Mouse (Mus musculus) hindbrain, postnatal 0 days (tissue): Measurements from ENCODE around the gene Vamp3. TPM values are rescaled to one million over a fixed set of nuclear protein-coding genes. Genes with fewer than 3 reads are reported as not detected.
A peak's percentile ranks its signal among the peaks of the same experiment; 100 is the strongest.

ENCODE experiments used
- ATAC-seq: fragments of 200-750 bp; cut with Nextera tagmentation; 2 replicates; pipeline ENCODE4 v1.8.0; 2017; ENCODE audit warnings: mild to moderate bottlenecking, moderate TSS enrichment, moderate library complexity
- DNase-seq: peaks from one replicate; pipeline ENCODE4 v3.0.0-alpha.2; 2015; ENCODE audit warnings: low spot score
- H3K27ac ChIP-seq: fragments of 300-500 bp; sonication (generic); 2 replicates; pipeline ENCODE4 v1.5.1; 2014; ENCODE audit warnings: mild to moderate bottlenecking
- H3K27me3 ChIP-seq: fragments of 300-500 bp; sonication (generic); 2 replicates; pipeline ENCODE4 v1.6.1; 2014; ENCODE audit warnings: low read length, mixed read lengths; ENCODE audit not compliant: insufficient read depth
- H3K36me3 ChIP-seq: fragments of 300-500 bp; sonication (generic); 2 replicates; pipeline ENCODE4 v1.6.1; 2014; ENCODE audit warnings: low read length, mixed read lengths; ENCODE audit not compliant: insufficient read depth
- H3K4me1 ChIP-seq: fragments of 300-500 bp; sonication (generic); 2 replicates; pipeline ENCODE4 v1.6.1; 2014; ENCODE audit warnings: antibody characterized with exemption, low read length, mixed read lengths; ENCODE audit not compliant: insufficient read depth
- H3K4me2 ChIP-seq: fragments of 300-500 bp; sonication (generic); 2 replicates; pipeline ENCODE4 v1.6.1; 2014; ENCODE audit warnings: low read depth, mild to moderate bottlenecking, low read length, moderate library complexity, mixed read lengths
- H3K4me3 ChIP-seq: fragments of 300-500 bp; sonication (generic); 2 replicates; pipeline ENCODE4 v1.5.1; 2014; ENCODE audit warnings: low read length
- H3K9ac ChIP-seq: fragments of 300-500 bp; sonication (generic); replicated peaks from 2 replicates; pipeline ENCODE4 v1.6.1; 2014; ENCODE audit warnings: mild to moderate bottlenecking, low read length, moderate library complexity, mixed read lengths
- H3K9me3 ChIP-seq: fragments of 300-500 bp; sonication (generic); 2 replicates; pipeline ENCODE4 v1.6.1; 2016; ENCODE audit warnings: low read length, mixed read lengths
- CTCF ChIP-seq: IDR thresholded peaks from 2 replicates; pipeline ENCODE4 v1.5.1; 2016; ENCODE audit warnings: antibody characterized with exemption, control low read depth, low read depth
- WGBS: fragments of 180-500 bp; shearing (Covaris S2); extraction: QIAGEN DNeasy Blood & Tissue Kit; methylation state at CpG from one replicate; pipeline ENCODE4 v1.1.7; 2014; 5-methylcytosine and 5-hydroxymethylcytosine counted together
- polyA plus RNA-seq: library from polyadenylated mRNA; unstranded; fragments of >200 nt; fragmentation: Nextera tagmentation; extraction: Ambion mirVana; gene quantifications from 2 replicates; pipeline ENCODE4 v1.2.1, GENCODE M21; 2015
- total RNA-seq: library from RNA; depleted of rRNA; stranded (reverse); fragments of >200 nt; gene quantifications from 2 replicates; pipeline ENCODE4 v1.2.3, GENCODE M21; 2014

Gene Vamp3
- total and polyA plus RNA-seq, 2 experiments from 2014 or later: 34.2 to 56.3 TPM

GRCm38 (mm10) chr4:151096334-151097103, 38.8 kb upstream of the Vamp3 start:
- no peak overlapping the region for H3K27ac ChIP-seq
- H3K27me3 ChIP-seq: no peaks in the 10 kb centered on the region
- no peak overlapping the region for H3K9ac ChIP-seq
- WGBS: 72% methylated on average over 18 of the region's 18 CpGs
- H3K4me1 ChIP-seq: peaks cover 5% of the 10 kb centered on the region; the same call in 1 of the 2 replicates
- no peaks in the 10 kb centered on the region for H3K9me3 ChIP-seq
- no peak for ATAC-seq
- H3K4me2 ChIP-seq: no peak overlapping the region
- H3K36me3 ChIP-seq: no peaks in the 10 kb centered on the region
- TF ChIP-seq CTCF: no peak
- H3K4me3 ChIP-seq: no peak overlapping the region
- DNase-seq: no peak

GRCm38 (mm10) chr4:151095207-151095606, 37.4 kb upstream of the Vamp3 start:
- WGBS: 24% methylated on average over 2 of the region's 2 CpGs
- Histone ChIP-seq H3K9me3 (no peaks in the 10 kb centered on the region), H3K9ac (no peak overlapping the region), H3K4me3 (no peak overlapping the region), H3K27me3 (no peaks in the 10 kb centered on the region), H3K27ac (0 out of 2 replicates have a peak overlapping the region, but pooled peaks have one; percentile 11), H3K4me2 (no peak overlapping the region), H3K4me1 (no peaks in the 10 kb centered on the region; the same call in 1 of the 2 replicates), H3K36me3 (no peaks in the 10 kb centered on the region)
- ATAC-seq: peak; percentile 61; the same call in 1 of the 2 replicates
- DNase-seq: peak; percentile 79
- peak; percentile 82 for TF ChIP-seq CTCF

- 84% methylated on average over 7 of the region's 7 CpGs for WGBS
- Histone ChIP-seq H3K27me3 (no peaks in the 10 kb centered on the region), H3K27ac (peak within 1 kb of the TSS; percentile 56; the same call in 1 of the 2 replicates), H3K9ac (no peak within 1 kb of the TSS), H3K4me2 (no peak within 1 kb of the TSS), H3K36me3 (peaks cover 17% of the 10 kb centered on the region; the same call in 1 of the 2 replicates), H3K9me3 (no peaks in the 10 kb centered on the region), H3K4me3 (no peak within 1 kb of the TSS), H3K4me1 (0 out of 2 replicates have a peak, but pooled peaks cover 3% of the 10 kb centered on the region)
- ATAC-seq (no peak), DNase-seq (no peak)
- no peak for TF ChIP-seq CTCF
Observed at GRCm38 (mm10) chr4:151089270-151089669, 31.5 kb upstream of the Vamp3 start, which contains the start of gene Gm13090. Gm13090 (plus strand) TSS chr4:151089570.

GRCm38 (mm10) chr4:151088819-151089218, 31.1 kb upstream of the Vamp3 start:
- WGBS: 84% methylated on average over 14 of the region's 14 CpGs
- H3K27ac ChIP-seq: peak overlapping the region; percentile 56; the same call in 1 of the 2 replicates
- H3K4me1 ChIP-seq: 0 out of 2 replicates have a peak, but pooled peaks cover 3% of the 10 kb centered on the region
- peaks cover 22% of the 10 kb centered on the region for H3K36me3 ChIP-seq
- no peak for TF ChIP-seq CTCF
- no peaks in the 10 kb centered on the region for H3K27me3 ChIP-seq
- H3K4me2 ChIP-seq: no peak overlapping the region
- no peak overlapping the region for H3K4me3 ChIP-seq
- no peaks in the 10 kb centered on the region for H3K9me3 ChIP-seq
- peak; percentile 46 for DNase-seq
- no peak overlapping the region for H3K9ac ChIP-seq
- 0 out of 2 replicates have a peak, but pooled peaks have one; percentile 19 for ATAC-seq

GRCm38 (mm10) chr4:151087358-151087757, 29.6 kb upstream of the Vamp3 start:
- no peak overlapping the region for H3K27ac ChIP-seq
- 0 out of 2 replicates have a peak, but pooled peaks cover 3% of the 10 kb centered on the region for H3K4me1 ChIP-seq
- ATAC-seq (no peak), DNase-seq (peak; percentile 20)
- peaks cover 29% of the 10 kb centered on the region for H3K36me3 ChIP-seq
- H3K9me3 ChIP-seq: no peaks in the 10 kb centered on the region
- no peaks in the 10 kb centered on the region for H3K27me3 ChIP-seq
- TF ChIP-seq CTCF: peak; percentile 54
- 100% methylated on average over 1 of the region's 1 CpGs for WGBS
- no peak overlapping the region for H3K4me3 ChIP-seq
- no peak overlapping the region for H3K9ac ChIP-seq
- H3K4me2 ChIP-seq: no peak overlapping the region

- H3K4me3 ChIP-seq: no peak overlapping the region
- no peak for TF ChIP-seq CTCF
- 84% methylated on average over 5 of the region's 5 CpGs for WGBS
Observed at GRCm38 (mm10) chr4:151083027-151083426, 25.3 kb upstream of the Vamp3 start.

More at GRCm38 (mm10) chr4:151083027-151083426, 25.3 kb upstream of the Vamp3 start:
- H3K4me1 ChIP-seq: no peaks in the 10 kb centered on the region
- ATAC-seq (no peak), DNase-seq (no peak)
- peaks cover 62% of the 10 kb centered on the region for H3K36me3 ChIP-seq
- H3K9ac ChIP-seq: no peak overlapping the region
- H3K27me3 ChIP-seq: no peaks in the 10 kb centered on the region
- no peak overlapping the region for H3K27ac ChIP-seq
- no peaks in the 10 kb centered on the region for H3K9me3 ChIP-seq
- H3K4me2 ChIP-seq: no peak overlapping the region
